Mouse (Mus musculus) small intestine, adult 2 months (tissue): ENCODE results near the gene Plppr4.

Experiments used
- CTCF ChIP-seq: fragments of 200-500 bp; IDR thresholded peaks from 2 replicates; pipeline ENCODE4 v1.5.1; 2012; ENCODE audit warnings: low read depth, mild to moderate bottlenecking, control low read depth, inconsistent platforms, low read length, moderate library complexity, mixed read lengths; ENCODE audit not compliant: insufficient replicate concordance, insufficient read length; ENCODE audit errors: extremely low read depth
- POLR2A ChIP-seq: fragments of 200-500 bp; IDR thresholded peaks from 2 replicates; pipeline ENCODE4 v1.6.1; 2012; ENCODE audit warnings: low read depth, mild to moderate bottlenecking, control low read depth, inconsistent platforms, low read length, moderate library complexity

GRCm38 (mm10) chr3:117366041-117366440, 5.4 kb upstream of the Plppr4 start:
- no peak for TF ChIP-seq CTCF
- TF ChIP-seq POLR2A, result no peak
